Mouse (Mus musculus) inflammation-experienced regulatory T-cells, adult 16 weeks (primary cell): ENCODE data around the gene Metap1. TPM values are rescaled to one million over a fixed set of nuclear protein-coding genes. Genes with fewer than 3 reads are reported as not detected.

Experiments
- polyA plus RNA-seq: library from polyadenylated mRNA; unstranded; fragments of 100-300 nt; shearing (Covaris generic); gene quantifications from one replicate; pipeline ENCODE4 v1.2.1, GENCODE M21; 2017

Gene Metap1
- 63.7 TPM for polyA plus RNA-seq

DNA sequence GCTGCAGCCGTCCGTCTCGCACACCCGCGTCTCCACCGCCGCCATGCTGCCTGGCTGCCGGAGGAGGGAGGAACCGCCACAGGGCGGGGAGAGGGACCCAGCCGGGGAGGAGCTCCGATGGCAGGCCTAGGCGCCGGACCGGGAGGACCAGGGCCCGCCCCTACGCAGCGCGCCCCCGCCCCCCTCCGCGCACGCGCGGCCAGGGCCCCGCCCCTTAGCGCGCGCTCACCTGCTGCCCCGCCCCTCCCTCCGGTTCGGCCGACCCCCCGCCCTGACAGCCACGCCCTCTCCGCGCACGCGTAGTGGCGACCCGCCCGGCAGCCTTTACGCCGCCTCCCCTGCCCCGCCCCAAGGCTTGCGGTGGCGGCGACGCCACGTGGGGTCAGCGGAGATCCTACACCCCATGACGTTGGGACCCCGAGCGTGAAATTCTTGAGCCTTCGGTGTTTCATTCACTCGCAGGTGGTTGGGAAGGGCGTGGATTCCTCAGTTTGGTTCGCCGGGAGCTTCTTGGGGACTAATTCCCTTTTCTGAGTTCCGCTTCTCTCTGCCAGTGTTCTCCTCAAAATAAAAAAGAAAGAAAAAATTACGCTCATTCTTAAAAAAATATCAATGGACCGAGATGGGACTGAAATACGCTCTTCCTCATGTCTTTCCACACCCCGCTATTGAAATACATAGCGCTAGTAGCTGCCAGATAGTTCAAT is at the start of gene Metap1:
Gene Metap1, minus strand, starts transcription at position 189 of the 707 bp plus-strand sequence.

DNA sequence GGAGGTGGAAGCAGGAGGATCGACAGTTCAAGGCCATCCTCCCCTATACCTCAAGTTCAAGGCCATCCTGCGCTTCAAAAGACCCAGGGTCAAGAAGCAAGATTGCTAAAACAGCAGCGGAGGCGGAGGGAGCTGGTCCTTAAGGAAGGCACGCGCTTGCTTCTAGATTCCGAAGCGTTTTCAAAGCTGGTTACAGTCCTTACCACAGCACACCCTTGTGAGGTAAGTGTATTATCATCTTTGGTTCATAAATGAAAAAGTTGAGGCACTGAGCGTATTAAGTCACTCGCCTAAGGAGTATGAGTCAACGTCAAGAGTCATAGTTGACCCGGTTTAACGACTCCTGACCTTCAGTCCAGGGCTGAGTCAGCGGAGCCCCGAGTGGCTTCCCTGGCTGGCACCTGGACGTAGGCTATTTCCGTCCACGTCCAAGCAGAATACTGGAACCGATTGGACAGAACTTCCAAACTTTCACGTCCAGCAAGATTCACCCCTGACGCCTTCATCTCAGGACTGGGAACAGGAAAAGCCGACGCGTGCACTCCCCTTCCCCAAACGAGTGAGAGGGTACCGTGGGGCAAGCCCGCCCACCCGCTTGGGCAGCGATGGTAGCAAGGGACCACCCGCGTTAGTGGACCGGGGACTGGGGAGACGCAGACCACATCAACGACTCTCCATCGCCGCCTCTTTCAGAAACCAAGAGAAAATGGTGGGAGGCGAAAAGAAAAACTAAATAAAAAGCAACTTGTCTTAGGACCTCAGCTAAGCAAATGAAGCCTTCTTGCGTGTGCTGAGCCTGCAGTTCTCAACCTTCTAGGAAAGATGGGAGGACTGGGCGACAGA is 37.0 kb upstream of the Metap1 start, which contains the start of gene Eif4e:
Gene Eif4e, plus strand, starts transcription at position 107 of the 843 bp plus-strand sequence.

DNA sequence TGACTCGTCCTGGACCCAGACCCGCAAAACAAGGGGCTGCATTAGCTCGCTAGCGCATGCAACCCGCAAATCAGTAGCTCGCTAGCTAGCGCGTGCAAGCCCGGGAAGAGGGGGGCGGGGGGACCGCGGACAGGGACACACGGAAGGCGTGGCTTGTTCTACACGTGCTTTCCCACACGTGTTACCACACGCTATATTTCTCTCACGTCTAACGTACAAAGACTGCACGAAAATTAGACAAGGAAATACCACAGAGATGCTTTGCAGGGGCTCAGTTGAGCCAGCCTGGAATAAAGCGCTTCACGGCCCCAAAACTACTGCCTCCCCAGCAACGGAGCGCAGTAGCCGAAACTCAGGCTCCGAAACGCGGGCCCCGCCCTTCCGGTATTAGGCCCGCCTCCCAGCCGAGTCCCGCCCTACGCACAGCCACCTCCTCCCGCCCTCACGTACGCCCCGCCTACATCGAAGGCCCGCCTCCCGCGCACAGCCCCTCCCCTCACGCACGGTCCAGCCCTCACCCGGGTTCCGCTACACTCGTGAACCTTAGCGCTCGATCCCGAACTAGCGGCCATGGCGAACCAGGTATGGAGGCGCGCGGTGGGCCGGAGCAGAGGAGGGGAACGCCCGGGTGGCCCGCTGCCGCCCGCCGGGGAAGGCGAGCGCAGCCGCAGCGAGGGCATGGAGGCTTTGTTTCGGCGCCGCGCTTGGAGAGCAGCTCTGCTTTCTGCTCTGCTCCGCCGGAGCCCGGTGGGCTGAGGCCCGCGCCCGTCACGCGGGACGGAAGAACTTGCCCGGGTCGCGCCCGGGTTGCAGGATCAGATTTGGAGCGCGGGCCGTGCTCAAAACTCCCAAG is 46.5 kb downstream of the Metap1 start, which contains the start of gene Adh5:
Gene Adh5, plus strand, starts transcription at position 482 of the 853 bp plus-strand sequence.

DNA sequence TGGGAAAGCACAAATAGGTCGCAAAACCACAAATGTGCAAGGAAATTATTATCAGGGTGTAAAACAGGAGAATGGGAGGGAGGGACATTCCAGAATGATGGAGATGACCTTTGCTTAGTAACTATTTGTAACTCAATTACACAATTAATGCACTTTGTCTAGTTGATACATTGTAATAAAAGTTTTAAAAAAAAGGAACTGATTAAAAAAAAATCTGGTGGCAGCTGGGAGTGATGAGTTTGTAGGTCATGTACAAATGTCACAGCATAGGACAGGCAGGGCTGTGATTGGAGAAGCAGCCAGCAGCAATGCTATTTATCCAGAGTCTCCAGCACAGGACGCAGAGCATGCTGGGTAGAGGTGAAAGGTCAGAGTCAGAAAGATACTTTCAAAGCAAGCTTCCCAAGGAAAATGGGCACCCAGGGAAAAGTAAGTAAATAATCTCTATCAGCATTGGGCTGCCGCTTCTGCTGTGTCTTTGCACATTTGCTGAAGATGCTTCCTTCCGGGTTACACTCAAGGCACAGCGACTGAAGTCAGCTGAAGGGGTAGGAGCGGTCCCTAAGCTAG is 74.1 kb downstream of the Metap1 start, which contains the start of gene Adh4:
Gene Adh4, plus strand, starts transcription at position 346 of the 570 bp plus-strand sequence.

Other genes starting within 250 kb of the Metap1 start
- gene Adh1, start 228.5 kb downstream of the Metap1 start, polyA plus RNA-seq = 4.6 TPM
- not detected for gene Adh6a, start 176.2 kb downstream of the Metap1 start, polyA plus RNA-seq
- not detected for gene Adh6b, start 147.7 kb downstream of the Metap1 start, polyA plus RNA-seq
- not detected for gene Adh4, start 74.0 kb downstream of the Metap1 start, polyA plus RNA-seq
- gene Adh5, start 46.4 kb downstream of the Metap1 start, polyA plus RNA-seq = 152 TPM
- gene Eif4e, start 36.7 kb upstream of the Metap1 start, polyA plus RNA-seq = 252 TPM